Mouse (Mus musculus) cerebellum, adult 18-20 months (tissue): Measurements from ENCODE around the gene Agxt2.
A peak's percentile ranks its signal among the peaks of the same experiment; 100 is the strongest.

Experiments used
- DNase-seq, 2 experiments: peaks; one replicate each; pipeline ENCODE4 v3.0.0; 2021

The Agxt2 gene

GRCm38 (mm10) chr15:10358039-10358948, at the start of gene Agxt2:
Agxt2 (plus strand) TSS chr15:10358532.
- no peak for DNase-seq

GRCm38 (mm10) chr15:10311826-10312225, 46.5 kb upstream of the Agxt2 start:
- no peak for DNase-seq

GRCm38 (mm10) chr15:10313522-10314455, 44.5 kb upstream of the Agxt2 start:
- DNase-seq, result peak; percentile 4 to 14

GRCm38 (mm10) chr15:10325080-10325479, 33.3 kb upstream of the Agxt2 start, which contains the start of gene Gm21973:
Gm21973 (plus strand) TSS chr15:10325380.
- no peak for DNase-seq

GRCm38 (mm10) chr15:10330626-10331025, 27.7 kb upstream of the Agxt2 start:
- DNase-seq, result no peak

GRCm38 (mm10) chr15:10332566-10332965, 25.8 kb upstream of the Agxt2 start:
- DNase-seq, result no peak

GRCm38 (mm10) chr15:10338606-10339005, 19.7 kb upstream of the Agxt2 start:
- no peak for DNase-seq

GRCm38 (mm10) chr15:10347044-10347443, 11.3 kb upstream of the Agxt2 start:
- no peak for DNase-seq

GRCm38 (mm10) chr15:10366331-10366730, 8.0 kb downstream of the Agxt2 start:
- DNase-seq, result no peak

- no peak for DNase-seq
Measured at GRCm38 (mm10) chr15:10375404-10375803, 17.1 kb downstream of the Agxt2 start.

- no peak for DNase-seq
Measured at GRCm38 (mm10) chr15:10378338-10378959, 20.1 kb downstream of the Agxt2 start.

- DNase-seq, result no peak
Measured at GRCm38 (mm10) chr15:10379757-10380458, 21.6 kb downstream of the Agxt2 start.

- no peak for DNase-seq
Measured at GRCm38 (mm10) chr15:10387263-10387662, 28.9 kb downstream of the Agxt2 start.

GRCm38 (mm10) chr15:10399795-10400194, 41.5 kb downstream of the Agxt2 start:
- no peak for DNase-seq

- no peak for DNase-seq
Measured at GRCm38 (mm10) chr15:10400415-10400814, 42.1 kb downstream of the Agxt2 start.

- DNase-seq, result no peak
Measured at GRCm38 (mm10) chr15:10409842-10410241, 51.5 kb downstream of the Agxt2 start.

- no peak for DNase-seq
Measured at GRCm38 (mm10) chr15:10410881-10411280, 52.5 kb downstream of the Agxt2 start.

GRCm38 (mm10) chr15:10413656-10414055, 55.3 kb downstream of the Agxt2 start:
- no peak for DNase-seq

- no peak for DNase-seq
Measured at GRCm38 (mm10) chr15:10421138-10421784, 62.9 kb downstream of the Agxt2 start.

- DNase-seq, result no peak
Measured at GRCm38 (mm10) chr15:10421785-10422144, 63.4 kb downstream of the Agxt2 start.

GRCm38 (mm10) chr15:10426124-10426523, 67.8 kb downstream of the Agxt2 start:
- DNase-seq, result no peak
